Mouse (Mus musculus): ENCODE measurements around the gene Gabra5. TPM values are rescaled to one million over a fixed set of nuclear protein-coding genes. Genes with fewer than 3 reads are reported as not detected.
A peak's percentile ranks its signal among the peaks of the same experiment; 100 is the strongest.

The Gabra5 gene
- polyA plus RNA-seq (2014; fragmentation: Nextera tagmentation; extraction: Ambion mirVana): 1.0 and 1.3 TPM in 2 replicates

GRCm38 (mm10) chr7:57509681-57510141, at the start of gene Gabra5:
TSS of gene Gabra5 (minus strand) at chr7:57510059.
- peak within 1 kb of the TSS; percentile 22; the same call in 1 of the 2 replicates for H3K9ac ChIP-seq (replicated peaks; ENCODE audit: low read length)
- under 1% methylated on average over 54 of the region's 59 CpGs for WGBS

GRCm38 (mm10) chr7:57538565-57538964, 28.7 kb upstream of the Gabra5 start:
- Histone ChIP-seq H3K4me1 (ENCODE audit: control insufficient read depth, insufficient read depth, low read length) (no peaks in the 10 kb centered on the region), H3K27me3 (ENCODE audit: control insufficient read depth, insufficient read depth, low read length) (no peaks in the 10 kb centered on the region), H3K4me2 (ENCODE audit: low read depth, low read length) (no peak overlapping the region), H3K36me3 (replicated peaks; ENCODE audit: control insufficient read depth, insufficient read depth, low read depth, low read length) (no peaks in the 10 kb centered on the region), H3K27ac (replicated peaks; ENCODE audit: low read depth, low read length) (no peak overlapping the region), H3K9me3 (replicated peaks; ENCODE audit: control insufficient read depth, low read length) (no peaks in the 10 kb centered on the region), H3K9ac (replicated peaks; ENCODE audit: low read length) (no peak overlapping the region), H3K4me3 (ENCODE audit: low read depth, low read length) (no peak overlapping the region)
- 23% methylated on average over 7 of the region's 7 CpGs for WGBS
- no peak for ATAC-seq (replicated peaks; ENCODE audit: insufficient number of reproducible peaks, low FRiP score, low TSS enrichment, low read depth)
- peak; percentile 27 for DNase-seq (ENCODE audit: low spot score)

More at GRCm38 (mm10) chr7:57509681-57510141, at the start of gene Gabra5:
- Histone ChIP-seq H3K27ac (replicated peaks; ENCODE audit: low read depth, low read length) (no peak within 1 kb of the TSS), H3K4me2 (ENCODE audit: low read depth, low read length) (peak within 1 kb of the TSS; percentile 83), H3K4me3 (ENCODE audit: low read depth, low read length) (peak within 1 kb of the TSS; percentile 43), H3K36me3 (replicated peaks; ENCODE audit: control insufficient read depth, insufficient read depth, low read depth, low read length) (no peaks in the 10 kb centered on the region), H3K27me3 (ENCODE audit: control insufficient read depth, insufficient read depth, low read length) (peaks cover 37% of the 10 kb centered on the region), H3K9me3 (replicated peaks; ENCODE audit: control insufficient read depth, low read length) (no peaks in the 10 kb centered on the region), H3K4me1 (ENCODE audit: control insufficient read depth, insufficient read depth, low read length) (no peaks in the 10 kb centered on the region)
- DNase-seq (ENCODE audit: low spot score) (peak; percentile 70), ATAC-seq (replicated peaks; ENCODE audit: insufficient number of reproducible peaks, low FRiP score, low TSS enrichment, low read depth) (peak; percentile 85)

GRCm38 (mm10) chr7:57532676-57533075, 22.8 kb upstream of the Gabra5 start:
- DNase-seq (ENCODE audit: low spot score) (no peak), ATAC-seq (replicated peaks; ENCODE audit: insufficient number of reproducible peaks, low FRiP score, low TSS enrichment, low read depth) (no peak)
- H3K27me3 ChIP-seq (ENCODE audit: control insufficient read depth, insufficient read depth, low read length): no peaks in the 10 kb centered on the region
- no peak overlapping the region for H3K4me2 ChIP-seq (ENCODE audit: low read depth, low read length)
- H3K36me3 ChIP-seq (replicated peaks; ENCODE audit: control insufficient read depth, insufficient read depth, low read depth, low read length): no peaks in the 10 kb centered on the region
- no peaks in the 10 kb centered on the region for H3K9me3 ChIP-seq (replicated peaks; ENCODE audit: control insufficient read depth, low read length)
- no peak overlapping the region for H3K4me3 ChIP-seq (ENCODE audit: low read depth, low read length)
- no peak overlapping the region for H3K27ac ChIP-seq (replicated peaks; ENCODE audit: low read depth, low read length)
- H3K9ac ChIP-seq (replicated peaks; ENCODE audit: low read length): no peak overlapping the region
- no peaks in the 10 kb centered on the region for H3K4me1 ChIP-seq (ENCODE audit: control insufficient read depth, insufficient read depth, low read length)
- WGBS: 86% methylated on average over 10 of the region's 10 CpGs

GRCm38 (mm10) chr7:57529954-57530353, 20.1 kb upstream of the Gabra5 start:
- Histone ChIP-seq H3K4me2 (ENCODE audit: low read depth, low read length) (no peak overlapping the region), H3K9me3 (replicated peaks; ENCODE audit: control insufficient read depth, low read length) (no peaks in the 10 kb centered on the region), H3K4me1 (ENCODE audit: control insufficient read depth, insufficient read depth, low read length) (no peaks in the 10 kb centered on the region), H3K4me3 (ENCODE audit: low read depth, low read length) (no peak overlapping the region), H3K36me3 (replicated peaks; ENCODE audit: control insufficient read depth, insufficient read depth, low read depth, low read length) (no peaks in the 10 kb centered on the region), H3K27me3 (ENCODE audit: control insufficient read depth, insufficient read depth, low read length) (no peaks in the 10 kb centered on the region), H3K27ac (replicated peaks; ENCODE audit: low read depth, low read length) (no peak overlapping the region), H3K9ac (replicated peaks; ENCODE audit: low read length) (no peak overlapping the region)
- DNase-seq (ENCODE audit: low spot score) (no peak), ATAC-seq (replicated peaks; ENCODE audit: insufficient number of reproducible peaks, low FRiP score, low TSS enrichment, low read depth) (no peak)
- 94% methylated on average over 8 of the region's 8 CpGs for WGBS

GRCm38 (mm10) chr7:57529451-57529850, 19.6 kb upstream of the Gabra5 start:
- H3K27me3 ChIP-seq (ENCODE audit: control insufficient read depth, insufficient read depth, low read length): no peaks in the 10 kb centered on the region
- no peaks in the 10 kb centered on the region for H3K9me3 ChIP-seq (replicated peaks; ENCODE audit: control insufficient read depth, low read length)
- no peak overlapping the region for H3K4me2 ChIP-seq (ENCODE audit: low read depth, low read length)
- no peaks in the 10 kb centered on the region for H3K36me3 ChIP-seq (replicated peaks; ENCODE audit: control insufficient read depth, insufficient read depth, low read depth, low read length)
- ATAC-seq (replicated peaks; ENCODE audit: insufficient number of reproducible peaks, low FRiP score, low TSS enrichment, low read depth): no peak
- no peaks in the 10 kb centered on the region for H3K4me1 ChIP-seq (ENCODE audit: control insufficient read depth, insufficient read depth, low read length)
- no peak overlapping the region for H3K4me3 ChIP-seq (ENCODE audit: low read depth, low read length)
- no peak for DNase-seq (ENCODE audit: low spot score)
- WGBS: 83% methylated on average over 4 of the region's 4 CpGs
- no peak overlapping the region for H3K27ac ChIP-seq (replicated peaks; ENCODE audit: low read depth, low read length)
- H3K9ac ChIP-seq (replicated peaks; ENCODE audit: low read length): no peak overlapping the region

- ATAC-seq (replicated peaks; ENCODE audit: insufficient number of reproducible peaks, low FRiP score, low TSS enrichment, low read depth): no peak
- Histone ChIP-seq H3K4me3 (ENCODE audit: low read depth, low read length) (no peak overlapping the region), H3K4me1 (ENCODE audit: control insufficient read depth, insufficient read depth, low read length) (no peaks in the 10 kb centered on the region), H3K9me3 (replicated peaks; ENCODE audit: control insufficient read depth, low read length) (no peaks in the 10 kb centered on the region), H3K27ac (replicated peaks; ENCODE audit: low read depth, low read length) (no peak overlapping the region), H3K27me3 (ENCODE audit: control insufficient read depth, insufficient read depth, low read length) (peaks cover 30% of the 10 kb centered on the region), H3K4me2 (ENCODE audit: low read depth, low read length) (no peak overlapping the region), H3K36me3 (replicated peaks; ENCODE audit: control insufficient read depth, insufficient read depth, low read depth, low read length) (no peaks in the 10 kb centered on the region), H3K9ac (replicated peaks; ENCODE audit: low read length) (no peak overlapping the region)
- 37% methylated on average over 3 of the region's 3 CpGs for WGBS
- peak; percentile 8 for DNase-seq (ENCODE audit: low spot score)
Observed at GRCm38 (mm10) chr7:57512955-57513354, 3.1 kb upstream of the Gabra5 start.

- 2% methylated on average over 59 of the region's 72 CpGs for WGBS
- DNase-seq (ENCODE audit: low spot score) (peak; percentile 18), ATAC-seq (replicated peaks; ENCODE audit: insufficient number of reproducible peaks, low FRiP score, low TSS enrichment, low read depth) (peak; percentile 79)
- H3K27ac ChIP-seq (replicated peaks; ENCODE audit: low read depth, low read length): no peak overlapping the region
- peak overlapping the region; percentile 43 for H3K4me3 ChIP-seq (ENCODE audit: low read depth, low read length)
- H3K9me3 ChIP-seq (replicated peaks; ENCODE audit: control insufficient read depth, low read length): no peaks in the 10 kb centered on the region
- H3K36me3 ChIP-seq (replicated peaks; ENCODE audit: control insufficient read depth, insufficient read depth, low read depth, low read length): no peaks in the 10 kb centered on the region
- H3K4me2 ChIP-seq (ENCODE audit: low read depth, low read length): peak overlapping the region; percentile 83
- H3K4me1 ChIP-seq (ENCODE audit: control insufficient read depth, insufficient read depth, low read length): no peaks in the 10 kb centered on the region
- peaks cover 37% of the 10 kb centered on the region for H3K27me3 ChIP-seq (ENCODE audit: control insufficient read depth, insufficient read depth, low read length)
- H3K9ac ChIP-seq (replicated peaks; ENCODE audit: low read length): peak overlapping the region; percentile 22; the same call in 1 of the 2 replicates
Observed at GRCm38 (mm10) chr7:57508860-57509632, 813 bp downstream of the Gabra5 start.

- H3K36me3 ChIP-seq (replicated peaks; ENCODE audit: control insufficient read depth, insufficient read depth, low read depth, low read length): no peaks in the 10 kb centered on the region
- ATAC-seq (replicated peaks; ENCODE audit: insufficient number of reproducible peaks, low FRiP score, low TSS enrichment, low read depth) (no peak), DNase-seq (ENCODE audit: low spot score) (no peak)
- WGBS: 77% methylated on average over 4 of the region's 4 CpGs
- no peak overlapping the region for H3K4me3 ChIP-seq (ENCODE audit: low read depth, low read length)
- H3K9me3 ChIP-seq (replicated peaks; ENCODE audit: control insufficient read depth, low read length): no peaks in the 10 kb centered on the region
- H3K4me1 ChIP-seq (ENCODE audit: control insufficient read depth, insufficient read depth, low read length): no peaks in the 10 kb centered on the region
- peaks cover 6% of the 10 kb centered on the region for H3K27me3 ChIP-seq (ENCODE audit: control insufficient read depth, insufficient read depth, low read length)
- H3K9ac ChIP-seq (replicated peaks; ENCODE audit: low read length): no peak overlapping the region
- H3K27ac ChIP-seq (replicated peaks; ENCODE audit: low read depth, low read length): no peak overlapping the region
- no peak overlapping the region for H3K4me2 ChIP-seq (ENCODE audit: low read depth, low read length)
Observed at GRCm38 (mm10) chr7:57502809-57503208, 7.0 kb downstream of the Gabra5 start.
